Mouse (Mus musculus): ENCODE measurements around the gene Slc18b1. TPM values are rescaled to one million over a fixed set of nuclear protein-coding genes. Genes with fewer than 3 reads are reported as not detected.
A peak's percentile ranks its signal among the peaks of the same experiment; 100 is the strongest.

Slc18b1 gene
- total and polyA plus RNA-seq, 2 experiments = 3.0 to 11.4 TPM

- DNase-seq (ENCODE audit: extremely low read depth, low read depth, low spot score) = no peak
- H3K4me3 ChIP-seq (ENCODE audit: insufficient read depth, low read depth, low read length) = no peak overlapping the region
- WGBS = 23% methylated on average over 3 of the region's 3 CpGs
- no peaks in the 10 kb centered on the region for H3K27me3 ChIP-seq (ENCODE audit: control insufficient read depth, insufficient read depth, low read length)
- no peak overlapping the region for H3K27ac ChIP-seq (replicated peaks; ENCODE audit: insufficient read depth, low read depth, low read length)
- peaks cover 9% of the 10 kb centered on the region for H3K4me1 ChIP-seq (ENCODE audit: control insufficient read depth, insufficient read depth, low read length)
- H3K9ac ChIP-seq (ENCODE audit: low read depth, low read length) = no peak overlapping the region
- H3K36me3 ChIP-seq (ENCODE audit: control insufficient read depth, insufficient read depth, low read length) = peaks cover 2% of the 10 kb centered on the region; the same call in 1 of the 2 replicates
- TF ChIP-seq CTCF (IDR thresholded peaks at IDR 0.05; ENCODE audit: low read depth, low read length) = no peak
- no peak for TF ChIP-seq POLR2A (IDR thresholded peaks at IDR 0.05; ENCODE audit: extremely low read depth, insufficient read depth, low read length)
- H3K79me2 ChIP-seq (ENCODE audit: control insufficient read depth, insufficient read depth, low read length) = no peaks in the 10 kb centered on the region
These were observed 820 bp downstream of the Slc18b1 start for GRCm38 (mm10) chr10:23797606-23798005.

- Histone ChIP-seq H3K36me3 (ENCODE audit: control insufficient read depth, insufficient read depth, low read length) (peaks cover 2% of the 10 kb centered on the region; the same call in 1 of the 2 replicates), H3K27ac (replicated peaks; ENCODE audit: insufficient read depth, low read depth, low read length) (no peak overlapping the region), H3K9ac (ENCODE audit: low read depth, low read length) (no peak overlapping the region), H3K4me3 (ENCODE audit: insufficient read depth, low read depth, low read length) (no peak overlapping the region), H3K27me3 (ENCODE audit: control insufficient read depth, insufficient read depth, low read length) (no peaks in the 10 kb centered on the region), H3K4me1 (ENCODE audit: control insufficient read depth, insufficient read depth, low read length) (peaks cover 9% of the 10 kb centered on the region), H3K79me2 (ENCODE audit: control insufficient read depth, insufficient read depth, low read length) (no peaks in the 10 kb centered on the region)
- WGBS = 71% methylated on average over 1 of the region's 1 CpGs
- TF ChIP-seq POLR2A (IDR thresholded peaks at IDR 0.05; ENCODE audit: extremely low read depth, insufficient read depth, low read length) = no peak
- no peak for TF ChIP-seq CTCF (IDR thresholded peaks at IDR 0.05; ENCODE audit: low read depth, low read length)
- peak; percentile 49 for DNase-seq (ENCODE audit: extremely low read depth, low read depth, low spot score)
These were observed 1.4 kb downstream of the Slc18b1 start for GRCm38 (mm10) chr10:23798142-23798541.

GRCm38 (mm10) chr10:23799933-23800332 is 3.1 kb downstream of the Slc18b1 start:
- Histone ChIP-seq H3K79me2 (ENCODE audit: control insufficient read depth, insufficient read depth, low read length) (no peaks in the 10 kb centered on the region), H3K4me3 (ENCODE audit: insufficient read depth, low read depth, low read length) (no peak overlapping the region), H3K27me3 (ENCODE audit: control insufficient read depth, insufficient read depth, low read length) (no peaks in the 10 kb centered on the region), H3K27ac (replicated peaks; ENCODE audit: insufficient read depth, low read depth, low read length) (no peak overlapping the region), H3K4me1 (ENCODE audit: control insufficient read depth, insufficient read depth, low read length) (peaks cover 9% of the 10 kb centered on the region), H3K9ac (ENCODE audit: low read depth, low read length) (no peak overlapping the region), H3K36me3 (ENCODE audit: control insufficient read depth, insufficient read depth, low read length) (peaks cover 10% of the 10 kb centered on the region)
- TF ChIP-seq POLR2A (IDR thresholded peaks at IDR 0.05; ENCODE audit: extremely low read depth, insufficient read depth, low read length) (no peak), CTCF (IDR thresholded peaks at IDR 0.05; ENCODE audit: low read depth, low read length) (no peak)
- WGBS = 23% methylated on average over 3 of the region's 3 CpGs
- DNase-seq (ENCODE audit: extremely low read depth, low read depth, low spot score) = peak; percentile 59

- 18% methylated on average over 3 of the region's 3 CpGs for WGBS
- DNase-seq (ENCODE audit: extremely low read depth, low read depth, low spot score) = no peak
- H3K79me2 ChIP-seq (ENCODE audit: control insufficient read depth, insufficient read depth, low read length) = no peaks in the 10 kb centered on the region
- TF ChIP-seq CTCF (IDR thresholded peaks at IDR 0.05; ENCODE audit: low read depth, low read length) (no peak), POLR2A (IDR thresholded peaks at IDR 0.05; ENCODE audit: extremely low read depth, insufficient read depth, low read length) (no peak)
- no peak overlapping the region for H3K9ac ChIP-seq (ENCODE audit: low read depth, low read length)
- H3K27me3 ChIP-seq (ENCODE audit: control insufficient read depth, insufficient read depth, low read length) = no peaks in the 10 kb centered on the region
- peaks cover 7% of the 10 kb centered on the region for H3K4me1 ChIP-seq (ENCODE audit: control insufficient read depth, insufficient read depth, low read length)
- peaks cover 23% of the 10 kb centered on the region for H3K36me3 ChIP-seq (ENCODE audit: control insufficient read depth, insufficient read depth, low read length)
- no peak overlapping the region for H3K27ac ChIP-seq (replicated peaks; ENCODE audit: insufficient read depth, low read depth, low read length)
- no peak overlapping the region for H3K4me3 ChIP-seq (ENCODE audit: insufficient read depth, low read depth, low read length)
These were observed 6.1 kb downstream of the Slc18b1 start for GRCm38 (mm10) chr10:23802911-23803310.

DNA sequence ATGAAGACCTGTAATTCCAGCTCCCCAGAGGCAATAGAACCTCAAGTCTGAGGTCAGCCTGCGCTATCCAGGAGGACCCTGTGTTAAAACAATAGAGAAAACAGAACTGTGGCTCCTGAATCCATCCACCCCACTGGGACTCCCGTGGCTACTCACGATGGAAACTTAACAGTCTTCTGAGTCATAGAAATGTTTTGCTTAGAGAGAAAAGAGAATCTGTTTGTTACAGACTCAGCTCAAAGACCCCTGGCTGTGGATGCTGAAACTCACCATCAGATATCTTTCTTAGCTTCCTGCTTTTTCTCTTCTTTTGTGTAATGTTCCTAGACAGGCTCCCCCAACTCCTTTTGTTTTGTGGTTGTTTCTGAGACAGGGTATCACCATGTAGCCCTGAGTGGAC is 7.9 kb downstream of the Slc18b1 start:
- Histone ChIP-seq H3K4me3 (ENCODE audit: insufficient read depth, low read depth, low read length) (no peak overlapping the region), H3K27me3 (ENCODE audit: control insufficient read depth, insufficient read depth, low read length) (no peaks in the 10 kb centered on the region), H3K9ac (ENCODE audit: low read depth, low read length) (no peak overlapping the region), H3K4me1 (ENCODE audit: control insufficient read depth, insufficient read depth, low read length) (peaks cover 6% of the 10 kb centered on the region), H3K79me2 (ENCODE audit: control insufficient read depth, insufficient read depth, low read length) (no peaks in the 10 kb centered on the region), H3K27ac (replicated peaks; ENCODE audit: insufficient read depth, low read depth, low read length) (no peak overlapping the region), H3K36me3 (ENCODE audit: control insufficient read depth, insufficient read depth, low read length) (peaks cover 23% of the 10 kb centered on the region)
- TF ChIP-seq CTCF (IDR thresholded peaks at IDR 0.05; ENCODE audit: low read depth, low read length) = no peak
- no peak for TF ChIP-seq POLR2A (IDR thresholded peaks at IDR 0.05; ENCODE audit: extremely low read depth, insufficient read depth, low read length)
- 89% methylated on average over 3 of the region's 3 CpGs for WGBS
- no peak for DNase-seq (ENCODE audit: extremely low read depth, low read depth, low spot score)

- DNase-seq (ENCODE audit: extremely low read depth, low read depth, low spot score) = no peak
- Histone ChIP-seq H3K27ac (replicated peaks; ENCODE audit: insufficient read depth, low read depth, low read length) (no peak overlapping the region), H3K4me3 (ENCODE audit: insufficient read depth, low read depth, low read length) (no peak overlapping the region), H3K79me2 (ENCODE audit: control insufficient read depth, insufficient read depth, low read length) (no peaks in the 10 kb centered on the region), H3K4me1 (ENCODE audit: control insufficient read depth, insufficient read depth, low read length) (no peaks in the 10 kb centered on the region), H3K9ac (ENCODE audit: low read depth, low read length) (no peak overlapping the region), H3K27me3 (ENCODE audit: control insufficient read depth, insufficient read depth, low read length) (no peaks in the 10 kb centered on the region), H3K36me3 (ENCODE audit: control insufficient read depth, insufficient read depth, low read length) (peaks cover 23% of the 10 kb centered on the region)
- TF ChIP-seq POLR2A (IDR thresholded peaks at IDR 0.05; ENCODE audit: extremely low read depth, insufficient read depth, low read length) = no peak
- TF ChIP-seq CTCF (IDR thresholded peaks at IDR 0.05; ENCODE audit: low read depth, low read length) = no peak
- 79% methylated on average over 4 of the region's 4 CpGs for WGBS
These were observed 9.4 kb downstream of the Slc18b1 start for GRCm38 (mm10) chr10:23806201-23806600.
